Mouse (Mus musculus): Measurements from ENCODE around the gene F2rl1. TPM values are rescaled to one million over a fixed set of nuclear protein-coding genes. Genes with fewer than 3 reads are reported as not detected.

F2rl1 gene
- polyA plus RNA-seq, 1 experiment, result 6.3 TPM

DNA sequence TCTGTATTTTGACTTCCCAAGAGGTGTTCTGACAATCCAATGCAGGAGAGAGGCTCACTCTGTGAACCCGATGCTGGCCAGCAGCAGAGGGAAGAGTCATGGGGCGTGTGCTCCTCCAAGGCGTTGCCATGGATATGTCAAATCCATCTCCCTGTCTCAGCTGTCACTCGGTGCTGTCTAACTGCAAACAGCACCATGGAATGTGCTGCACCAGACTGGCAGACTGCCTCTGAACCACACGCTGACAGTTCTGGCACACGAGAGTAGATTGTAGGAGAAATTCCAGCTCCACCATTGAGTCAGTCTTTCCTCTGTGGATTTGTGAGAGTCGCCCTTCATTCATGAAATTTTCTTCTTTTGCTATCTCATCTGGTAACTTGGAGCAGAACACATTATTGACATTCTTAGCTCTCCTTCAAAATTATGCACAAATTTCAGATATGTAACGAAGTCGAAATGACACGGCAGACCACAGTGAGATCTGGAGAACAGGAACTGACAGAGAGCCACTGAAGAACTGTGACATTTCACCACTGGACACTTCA is 38.1 kb upstream of the F2rl1 start:
- Histone ChIP-seq H3K4me3 (ENCODE audit: extremely low read depth, insufficient read depth, insufficient read length) (no peak overlapping the region), H3K27ac (ENCODE audit: insufficient read depth, low read length) (no peak overlapping the region), H3K36me3 (ENCODE audit: control insufficient read depth, insufficient read depth, low read length) (no peaks in the 10 kb centered on the region), H3K4me1 (ENCODE audit: control insufficient read depth, insufficient read depth, insufficient read length) (no peaks in the 10 kb centered on the region), H3K27me3 (ENCODE audit: control insufficient read depth, insufficient read depth, low read length) (no peaks in the 10 kb centered on the region)
- no peak for DNase-seq (ENCODE audit: low read depth in 1 of 2, low spot score in 2 of 2)
- WGBS, result 76% methylated on average over 10 of the region's 10 CpGs
- TF ChIP-seq CTCF (IDR thresholded peaks at IDR 0.05; ENCODE audit: extremely low read depth, insufficient read depth, insufficient read length, insufficient replicate concordance) (no peak), POLR2A (IDR thresholded peaks at IDR 0.05; ENCODE audit: low read depth, low read length) (no peak)

DNA sequence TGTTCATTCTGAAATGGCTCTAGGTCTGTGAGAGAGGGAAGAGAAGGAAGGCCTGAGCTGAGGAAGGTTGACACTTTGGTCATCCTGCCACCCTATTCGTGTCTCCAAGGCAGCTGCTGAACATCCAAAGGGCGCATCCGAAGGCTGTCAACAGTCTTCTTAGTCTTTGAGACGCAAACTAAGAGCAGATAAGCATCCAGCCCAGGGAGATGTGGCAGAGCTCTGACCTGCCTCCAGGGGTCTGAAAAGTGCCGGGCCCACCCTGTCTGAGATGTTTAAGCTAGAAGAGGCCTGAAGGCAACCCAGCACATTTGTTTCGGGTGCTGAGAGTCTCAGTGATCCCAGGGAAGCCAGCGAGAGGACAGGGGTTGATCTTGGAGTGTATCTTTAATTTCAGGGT is 32.3 kb upstream of the F2rl1 start:
- Histone ChIP-seq H3K27ac (ENCODE audit: insufficient read depth, low read length) (no peak overlapping the region), H3K4me3 (ENCODE audit: extremely low read depth, insufficient read depth, insufficient read length) (no peak overlapping the region), H3K27me3 (ENCODE audit: control insufficient read depth, insufficient read depth, low read length) (no peaks in the 10 kb centered on the region), H3K4me1 (ENCODE audit: control insufficient read depth, insufficient read depth, insufficient read length) (no peaks in the 10 kb centered on the region; the same call in 1 of the 2 replicates), H3K36me3 (ENCODE audit: control insufficient read depth, insufficient read depth, low read length) (no peaks in the 10 kb centered on the region)
- WGBS, result 96% methylated on average over 7 of the region's 7 CpGs
- TF ChIP-seq CTCF (IDR thresholded peaks at IDR 0.05; ENCODE audit: extremely low read depth, insufficient read depth, insufficient read length, insufficient replicate concordance), result no peak
- TF ChIP-seq POLR2A (IDR thresholded peaks at IDR 0.05; ENCODE audit: low read depth, low read length), result no peak
- no peak for DNase-seq (ENCODE audit: low read depth in 1 of 2, low spot score in 2 of 2)

DNA sequence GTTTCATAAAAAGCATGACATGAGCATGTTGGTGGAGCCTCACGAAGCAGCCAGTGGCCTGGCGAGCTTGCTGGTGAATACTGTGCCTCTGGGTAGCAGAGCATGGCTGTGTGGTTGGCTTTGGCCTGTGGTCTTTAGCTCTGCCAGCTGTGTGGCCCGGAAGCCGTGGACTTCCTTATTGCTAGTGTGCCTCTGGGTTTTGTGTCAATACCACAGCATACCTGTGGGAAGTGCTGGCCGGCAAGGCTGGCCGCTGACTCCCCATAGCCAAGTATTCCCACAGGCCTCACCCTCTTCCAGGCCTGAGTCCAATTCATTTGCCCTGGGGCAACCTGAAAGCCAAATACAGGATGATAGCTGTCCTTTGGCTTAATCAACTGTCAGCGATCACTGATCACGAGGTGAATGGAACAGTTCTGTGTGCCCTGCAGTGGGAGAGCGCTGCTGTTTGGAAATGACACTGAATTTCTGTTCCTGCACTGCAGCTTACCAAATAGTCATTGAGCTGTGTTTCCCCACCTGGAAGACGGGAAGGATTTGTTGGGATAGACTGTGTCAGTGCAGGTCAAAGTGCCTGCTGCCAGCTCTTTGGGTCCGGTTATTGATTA is 29.0 kb upstream of the F2rl1 start:
- DNase-seq (ENCODE audit: low read depth in 1 of 2, low spot score in 2 of 2), result peak in 1 of 2 experiments; percentile 10
- 47% methylated on average over 11 of the region's 11 CpGs for WGBS
- Histone ChIP-seq H3K36me3 (ENCODE audit: control insufficient read depth, insufficient read depth, low read length) (no peaks in the 10 kb centered on the region), H3K4me1 (ENCODE audit: control insufficient read depth, insufficient read depth, insufficient read length) (no peaks in the 10 kb centered on the region; the same call in 1 of the 2 replicates), H3K27me3 (ENCODE audit: control insufficient read depth, insufficient read depth, low read length) (no peaks in the 10 kb centered on the region), H3K27ac (ENCODE audit: insufficient read depth, low read length) (no peak overlapping the region), H3K4me3 (ENCODE audit: extremely low read depth, insufficient read depth, insufficient read length) (no peak overlapping the region)
- TF ChIP-seq POLR2A (IDR thresholded peaks at IDR 0.05; ENCODE audit: low read depth, low read length) (no peak), CTCF (IDR thresholded peaks at IDR 0.05; ENCODE audit: extremely low read depth, insufficient read depth, insufficient read length, insufficient replicate concordance) (no peak)

- no peaks in the 10 kb centered on the region for H3K36me3 ChIP-seq (ENCODE audit: control insufficient read depth, insufficient read depth, low read length)
- no peak overlapping the region for H3K4me3 ChIP-seq (ENCODE audit: extremely low read depth, insufficient read depth, insufficient read length)
- TF ChIP-seq POLR2A (IDR thresholded peaks at IDR 0.05; ENCODE audit: low read depth, low read length) (no peak), CTCF (IDR thresholded peaks at IDR 0.05; ENCODE audit: extremely low read depth, insufficient read depth, insufficient read length, insufficient replicate concordance) (no peak)
- H3K4me1 ChIP-seq (ENCODE audit: control insufficient read depth, insufficient read depth, insufficient read length), result no peaks in the 10 kb centered on the region; the same call in 1 of the 2 replicates
- no peak overlapping the region for H3K27ac ChIP-seq (ENCODE audit: insufficient read depth, low read length)
- 57% methylated on average over 2 of the region's 2 CpGs for WGBS
- DNase-seq (ENCODE audit: low read depth in 1 of 2, low spot score in 2 of 2), result no peak
- H3K27me3 ChIP-seq (ENCODE audit: control insufficient read depth, insufficient read depth, low read length), result 0 out of 2 replicates have a peak, but pooled peaks cover 2% of the 10 kb centered on the region
Observed at GRCm38 (mm10) chr13:95550636-95551370, 25.8 kb upstream of the F2rl1 start.

- Histone ChIP-seq H3K36me3 (ENCODE audit: control insufficient read depth, insufficient read depth, low read length) (no peaks in the 10 kb centered on the region), H3K4me3 (ENCODE audit: extremely low read depth, insufficient read depth, insufficient read length) (no peak overlapping the region), H3K4me1 (ENCODE audit: control insufficient read depth, insufficient read depth, insufficient read length) (no peaks in the 10 kb centered on the region; the same call in 1 of the 2 replicates), H3K27me3 (ENCODE audit: control insufficient read depth, insufficient read depth, low read length) (0 out of 2 replicates have a peak, but pooled peaks cover 2% of the 10 kb centered on the region), H3K27ac (ENCODE audit: insufficient read depth, low read length) (no peak overlapping the region)
- no peak for TF ChIP-seq CTCF (IDR thresholded peaks at IDR 0.05; ENCODE audit: extremely low read depth, insufficient read depth, insufficient read length, insufficient replicate concordance)
- TF ChIP-seq POLR2A (IDR thresholded peaks at IDR 0.05; ENCODE audit: low read depth, low read length), result no peak
- WGBS, result 69% methylated on average over 3 of the region's 3 CpGs
- no peak for DNase-seq (ENCODE audit: low read depth in 1 of 2, low spot score in 2 of 2)
Observed at GRCm38 (mm10) chr13:95549421-95549820, 24.4 kb upstream of the F2rl1 start.

DNA sequence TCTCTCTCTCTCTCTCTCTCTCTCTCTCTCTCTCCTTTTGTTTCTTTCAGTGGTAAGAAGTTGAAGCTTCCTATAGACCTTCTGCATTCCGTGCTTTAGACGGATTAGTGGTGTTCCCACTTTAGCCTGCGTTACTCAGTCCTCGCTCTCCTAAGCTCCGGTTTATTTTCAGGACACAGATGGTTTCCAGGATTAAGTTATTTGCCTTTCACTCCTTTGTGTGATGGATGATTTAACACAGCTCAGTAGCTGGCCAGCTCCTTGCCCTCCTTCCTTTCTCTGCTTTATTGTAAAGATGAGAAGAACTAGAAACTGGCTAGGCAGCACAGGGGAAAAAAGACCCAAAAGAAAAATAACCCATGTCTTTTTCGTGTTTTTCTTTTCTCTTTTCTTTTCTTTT is 23.8 kb upstream of the F2rl1 start:
- Histone ChIP-seq H3K4me3 (ENCODE audit: extremely low read depth, insufficient read depth, insufficient read length) (no peak overlapping the region), H3K27me3 (ENCODE audit: control insufficient read depth, insufficient read depth, low read length) (0 out of 2 replicates have a peak, but pooled peaks cover 2% of the 10 kb centered on the region), H3K36me3 (ENCODE audit: control insufficient read depth, insufficient read depth, low read length) (no peaks in the 10 kb centered on the region), H3K27ac (ENCODE audit: insufficient read depth, low read length) (no peak overlapping the region), H3K4me1 (ENCODE audit: control insufficient read depth, insufficient read depth, insufficient read length) (no peaks in the 10 kb centered on the region; the same call in 1 of the 2 replicates)
- TF ChIP-seq CTCF (IDR thresholded peaks at IDR 0.05; ENCODE audit: extremely low read depth, insufficient read depth, insufficient read length, insufficient replicate concordance) (no peak), POLR2A (IDR thresholded peaks at IDR 0.05; ENCODE audit: low read depth, low read length) (no peak)
- 22% methylated on average over 6 of the region's 6 CpGs for WGBS
- DNase-seq (ENCODE audit: low read depth in 1 of 2, low spot score in 2 of 2), result no peak

All from spleen, adult 2 months (tissue).